10 mouse cellular contexts compared by ENCODE assay signal in the genomic region with DNA sequence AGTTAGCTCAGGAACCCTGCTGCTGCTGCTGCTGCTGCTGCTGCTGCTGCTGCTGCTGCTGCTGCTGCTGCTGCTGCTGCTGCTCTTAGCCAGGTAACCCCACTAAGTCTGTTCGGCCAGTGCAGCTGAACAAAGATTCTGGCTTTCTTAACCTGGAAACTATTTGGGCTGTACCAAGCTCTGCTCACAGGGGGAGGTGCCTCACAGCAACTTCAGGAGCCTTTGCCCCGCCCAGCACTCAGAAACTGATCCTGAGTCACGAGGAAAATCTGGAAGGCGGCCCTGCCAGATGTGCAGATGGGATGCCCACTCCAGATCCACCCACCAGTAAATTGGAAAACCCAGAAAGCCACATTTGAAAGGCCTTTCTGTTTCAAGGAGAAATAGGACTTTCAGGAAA. TPM values are rescaled to one million over a fixed set of nuclear protein-coding genes. Genes with fewer than 3 reads are reported as not detected.
DNase-seq lines count a peak whose midpoint lies in the region; TF ChIP-seq lines count a peak whose summit lies in the region.
"Had no signal": no experiment of that assay in that cellular context is flagged by ENCODE, and none has a peak within 500 bp of the region (broad histone marks: within the 10 kb centered on the region; RNA-seq: fewer than 3 reads in every experiment).

Gene Capn6, minus strand, starts transcription at position 203 of the 400 bp plus-strand sequence.

- DNase-seq in heart, adult 11 months = peak; percentile 89
- DNase-seq in heart, adult 8-10 months (ENCODE audit: low spot score) = no peak
- peak; percentile 0 to 4 for DNase-seq in heart, adult 9 months (ENCODE audit: low spot score in 2 of 2)
- peak; percentile 26 to 32 for DNase-seq in kidney, postnatal 36 days
- DNase-seq in cerebellum, adult 2 months = no peak
- no peak for DNase-seq in thymus, postnatal 0 days (ENCODE audit: low spot score)
- no peak for DNase-seq in cerebellum, postnatal 14 days

- H3K79me2 ChIP-seq in myocyte (ENCODE audit: control insufficient read depth, insufficient read depth) = no peaks in the 10 kb centered on the region

- no peak for TF ChIP-seq CTCF in cerebellum, adult 2 months (IDR thresholded peaks at IDR 0.05; ENCODE audit: borderline replicate concordance, insufficient read depth, low read depth, low read length)

- H3K27ac ChIP-seq in cerebellum, adult 2 months (ENCODE audit: insufficient read depth, low read length) = no peak within 1 kb of the TSS

- H3K4me1 ChIP-seq in cerebellum, adult 2 months (ENCODE audit: control insufficient read depth, insufficient read depth, low read length) = no peaks in the 10 kb centered on the region

- TF ChIP-seq POLR2A in myocyte (IDR thresholded peaks at IDR 0.05; ENCODE audit: insufficient read length, low read depth) = no peak
- TF ChIP-seq POLR2A in cerebellum, adult 2 months (IDR thresholded peaks at IDR 0.05; ENCODE audit: borderline replicate concordance, insufficient read depth, low read length) = no peak

- 61% methylated on average over 4 of the region's 4 CpGs for WGBS in cerebellum, adult 2 months

- no peak within 1 kb of the TSS for H3ac ChIP-seq in myocyte (ENCODE audit: control insufficient read depth, insufficient read length)

- peak within 1 kb of the TSS; percentile 45 for H3K4me2 ChIP-seq in myocyte (ENCODE audit: low read depth)

- peak within 1 kb of the TSS; percentile 14 for H3K4me3 ChIP-seq in myocyte
- H3K4me3 ChIP-seq in cerebellum, adult 2 months (replicated peaks; ENCODE audit: insufficient read depth, low read depth, low read length) = no peak within 1 kb of the TSS

- H3K36me3 ChIP-seq in myocyte (ENCODE audit: control insufficient read depth, insufficient read depth) = no peaks in the 10 kb centered on the region

- H3K27me3 ChIP-seq in myocyte (ENCODE audit: control insufficient read depth, insufficient read depth, insufficient read length) = no peaks in the 10 kb centered on the region
- H3K27me3 ChIP-seq in cerebellum, adult 2 months (ENCODE audit: control insufficient read depth, insufficient read depth, low read length) = no peaks in the 10 kb centered on the region
- H3K27me3 ChIP-seq: CH12.LX had no signal

TF ChIP-seq in myocyte, 11 proteins besides CTCF, POLR2A, EP300 and RAD21:
- no peak for TF ChIP-seq E2F4 (IDR thresholded peaks at IDR 0.05; ENCODE audit: insufficient read depth)
- TF ChIP-seq MYOD1 (IDR thresholded peaks at IDR 0.05; ENCODE audit: control insufficient read depth in 1 of 3, insufficient read length in 2 of 3, low read depth in 2 of 3) = no peak
- no peak for TF ChIP-seq POLR2AphosphoS2 (IDR thresholded peaks at IDR 0.05; ENCODE audit: insufficient read length, low read depth)
- TF ChIP-seq SRF (IDR thresholded peaks at IDR 0.05; ENCODE audit: control insufficient read depth, insufficient read length, low read depth) = no peak
- TF ChIP-seq USF1 (IDR thresholded peaks at IDR 0.05; ENCODE audit: low read depth) = no peak
- TF ChIP-seq TCF12 (IDR thresholded peaks at IDR 0.05; ENCODE audit: insufficient read depth, poor library complexity, severe bottlenecking) = no peak
- TF ChIP-seq MYOG (IDR thresholded peaks at IDR 0.05; ENCODE audit: control insufficient read depth in 1 of 3, insufficient read depth in 1 of 3, insufficient read length in 2 of 3, low read depth in 2 of 3) = no peak
- TF ChIP-seq TCF3 (IDR thresholded peaks at IDR 0.05; ENCODE audit: insufficient read length, low read depth) = no peak
- no peak for TF ChIP-seq CEBPB (IDR thresholded peaks at IDR 0.05; ENCODE audit: insufficient read depth, poor library complexity, severe bottlenecking)
- TF ChIP-seq REST (IDR thresholded peaks at IDR 0.05; ENCODE audit: insufficient read depth, insufficient read length) = no peak
- TF ChIP-seq MAX (IDR thresholded peaks at IDR 0.05; ENCODE audit: low read depth) = no peak
TF ChIP-seq in myocyte: peak in this region for 0.

RNA-seq across cellular contexts. Expression of gene Capn6, which starts in this region (rescaled TPM):
- under 1 TPM; 0.22 to 0.75 (median 0.46) TPM for total RNA-seq in heart, adult 8-10 months (2022)
- polyA plus RNA-seq in myocyte (2012; fragmentation: generic; extraction: Trizol) = 4.5 TPM
- polyA plus RNA-seq in cerebellum, adult 2 months (2012; rRNA removed) = 1.3 and 1.5 TPM in 2 replicates
- 2.0 and 3.0 TPM in 2 replicates for polyA plus RNA-seq in thymus, postnatal 0 days (2015; fragmentation: Nextera tagmentation; extraction: Ambion mirVana)
- total RNA-seq: CH12.LX; hematopoietic stem cell, adult 5-6 weeks had no signal

Comparison
In these comparisons a context has a peak if more than half of its experiments do, and no peak if none do; other contexts are left out.
1. DNase-seq: peak in heart, adult 11 months (single experiment), heart, adult 9 months (2 of 2) and kidney, postnatal 36 days (2 of 2); none in heart, adult 8-10 months (single experiment), cerebellum, adult 2 months (0 of 2), thymus, postnatal 0 days (single experiment) and cerebellum, postnatal 14 days (0 of 2).